In the genomic region with DNA sequence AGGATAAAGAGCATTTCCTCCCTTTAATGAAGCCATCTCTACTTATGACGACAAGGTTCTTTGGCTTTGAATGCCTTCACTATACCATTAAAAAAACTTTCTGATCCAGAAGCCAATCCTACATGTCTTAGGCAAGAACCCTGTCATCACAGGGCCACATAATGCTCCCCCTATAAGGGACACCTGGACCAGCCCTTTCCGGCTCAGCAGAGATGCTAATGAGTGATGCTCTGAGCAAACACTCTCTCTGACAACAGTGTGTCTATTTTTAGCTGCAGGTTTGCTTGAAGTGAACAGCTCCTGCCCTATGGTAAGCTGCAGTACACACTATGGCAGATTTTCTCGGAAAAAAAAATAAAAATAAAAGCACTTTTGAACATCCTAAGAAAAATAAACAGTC, we compare ENCODE assay signal across 12 mouse cellular contexts. TPM values are rescaled to one million over a fixed set of nuclear protein-coding genes. Genes with fewer than 3 reads are reported as not detected.
DNase-seq lines count a peak whose midpoint lies in the region; ATAC-seq and TF ChIP-seq lines count a peak whose summit lies in the region.
"Had no signal": no experiment of that assay in that cellular context is flagged by ENCODE, and none has a peak within 500 bp of the region (broad histone marks: within the 10 kb centered on the region; RNA-seq: fewer than 3 reads in every experiment).

No protein-coding gene starts in this region.

- no peak overlapping the region for H3K27ac ChIP-seq in heart, embryonic 13.5 days (replicated peaks)
- no peak overlapping the region for H3K27ac ChIP-seq in forebrain, embryonic 14.5 days (ENCODE audit: low read depth, low read length)
- H3K27ac ChIP-seq in midbrain, embryonic 15.5 days: peak overlapping the region; percentile 68
- no peak overlapping the region for H3K27ac ChIP-seq in kidney, adult 2 months (ENCODE audit: insufficient read depth, low read depth, low read length)
- no peak overlapping the region for H3K27ac ChIP-seq in stomach, postnatal 0 days (replicated peaks)
- H3K27ac ChIP-seq: embryonic facial prominence, embryonic 15.5 days; kidney, postnatal 0 days; liver, embryonic 15.5 days had no signal

- no peak for TF ChIP-seq CTCF in kidney, adult 2 months (conservative IDR thresholded peaks at IDR 0.05; ENCODE audit: insufficient read depth, insufficient read length, low read depth, low read length)
- TF ChIP-seq CTCF in stomach, postnatal 0 days (IDR thresholded peaks at IDR 0.05; ENCODE audit: low read depth): no peak

- no peak overlapping the region for H3K9ac ChIP-seq in heart, embryonic 13.5 days
- peak overlapping the region; percentile 21; the same call in 1 of the 2 replicates for H3K9ac ChIP-seq in forebrain, embryonic 14.5 days (ENCODE audit: low read length)
- peak overlapping the region; percentile 44 for H3K9ac ChIP-seq in midbrain, embryonic 15.5 days
- H3K9ac ChIP-seq in stomach, postnatal 0 days (ENCODE audit: low read length): no peak overlapping the region
- H3K9ac ChIP-seq: embryonic facial prominence, embryonic 15.5 days; liver, embryonic 15.5 days had no signal

- TF ChIP-seq POLR2A in kidney, adult 2 months (IDR thresholded peaks at IDR 0.05; ENCODE audit: low read depth, low read length): no peak

- peaks cover 53% of the 10 kb centered on the region for H3K4me1 ChIP-seq in heart, embryonic 13.5 days
- peaks cover 12% of the 10 kb centered on the region; the same call in 1 of the 2 replicates for H3K4me1 ChIP-seq in forebrain, embryonic 14.5 days (ENCODE audit: control insufficient read depth, insufficient read depth, low read length)
- H3K4me1 ChIP-seq in midbrain, embryonic 15.5 days: peaks cover 39% of the 10 kb centered on the region
- H3K4me1 ChIP-seq in kidney, adult 2 months (ENCODE audit: control insufficient read depth, insufficient read depth, low read length): no peaks in the 10 kb centered on the region
- H3K4me1 ChIP-seq in stomach, postnatal 0 days (replicated peaks; ENCODE audit: control insufficient read depth, insufficient read depth): no peaks in the 10 kb centered on the region

- H3K27me3 ChIP-seq in heart, embryonic 13.5 days (replicated peaks): no peaks in the 10 kb centered on the region
- no peaks in the 10 kb centered on the region for H3K27me3 ChIP-seq in forebrain, embryonic 14.5 days (replicated peaks; ENCODE audit: control insufficient read depth, insufficient read depth, low read length)
- H3K27me3 ChIP-seq in midbrain, embryonic 15.5 days (replicated peaks): no peaks in the 10 kb centered on the region
- no peaks in the 10 kb centered on the region for H3K27me3 ChIP-seq in kidney, adult 2 months (replicated peaks; ENCODE audit: control insufficient read depth, insufficient read depth, low read length)
- no peaks in the 10 kb centered on the region for H3K27me3 ChIP-seq in stomach, postnatal 0 days (ENCODE audit: control insufficient read depth, insufficient read depth, low read length)
- H3K27me3 ChIP-seq: embryonic facial prominence, embryonic 15.5 days; liver, embryonic 15.5 days had no signal

- H3K9me3 ChIP-seq in heart, embryonic 13.5 days: no peaks in the 10 kb centered on the region
- no peaks in the 10 kb centered on the region for H3K9me3 ChIP-seq in forebrain, embryonic 14.5 days (replicated peaks; ENCODE audit: control insufficient read depth, low read length)
- no peaks in the 10 kb centered on the region for H3K9me3 ChIP-seq in midbrain, embryonic 15.5 days
- H3K9me3 ChIP-seq in stomach, postnatal 0 days (ENCODE audit: control insufficient read depth, low read length): no peaks in the 10 kb centered on the region
- H3K9me3 ChIP-seq: embryonic facial prominence, embryonic 15.5 days; liver, embryonic 15.5 days had no signal

- peak overlapping the region; percentile 9; the same call in 1 of the 2 replicates for H3K4me2 ChIP-seq in heart, embryonic 13.5 days
- peak overlapping the region; percentile 39 for H3K4me2 ChIP-seq in forebrain, embryonic 14.5 days (ENCODE audit: low read length)
- peak overlapping the region; percentile 48 for H3K4me2 ChIP-seq in midbrain, embryonic 15.5 days
- H3K4me2 ChIP-seq in stomach, postnatal 0 days (replicated peaks; ENCODE audit: low read depth): no peak overlapping the region
- H3K4me2 ChIP-seq: embryonic facial prominence, embryonic 15.5 days had no signal

- TF ChIP-seq EP300 in stomach, postnatal 0 days (optimal IDR thresholded peaks at IDR 0.05): no peak

- no peak for ATAC-seq in heart, embryonic 13.5 days (ENCODE audit: extremely low read depth, insufficient number of reproducible peaks, low FRiP score, low TSS enrichment)
- ATAC-seq in forebrain, embryonic 14.5 days: peak; percentile 50; the same call in 1 of the 2 replicates
- ATAC-seq in midbrain, embryonic 15.5 days (replicated peaks): peak; percentile 84
- ATAC-seq in stomach, postnatal 0 days (ENCODE audit: low FRiP score, low TSS enrichment): no peak

- H3K36me3 ChIP-seq in heart, embryonic 13.5 days: no peaks in the 10 kb centered on the region
- H3K36me3 ChIP-seq in forebrain, embryonic 14.5 days (ENCODE audit: control insufficient read depth, insufficient read depth, low read length): peaks cover 5% of the 10 kb centered on the region; the same call in 1 of the 2 replicates
- H3K36me3 ChIP-seq in midbrain, embryonic 15.5 days (replicated peaks): no peaks in the 10 kb centered on the region
- no peaks in the 10 kb centered on the region for H3K36me3 ChIP-seq in kidney, adult 2 months (ENCODE audit: control insufficient read depth, insufficient read depth, low read length)
- no peaks in the 10 kb centered on the region for H3K36me3 ChIP-seq in stomach, postnatal 0 days (ENCODE audit: control insufficient read depth, insufficient read depth, low read length)
- H3K36me3 ChIP-seq: embryonic facial prominence, embryonic 15.5 days; liver, embryonic 15.5 days had no signal

- 45% methylated on average over 3 of the region's 3 CpGs for WGBS in heart, embryonic 13.5 days
- WGBS in forebrain, embryonic 14.5 days: 58% methylated on average over 3 of the region's 3 CpGs
- WGBS in midbrain, embryonic 15.5 days: 37% methylated on average over 3 of the region's 3 CpGs
- 79% methylated on average over 3 of the region's 3 CpGs for WGBS in kidney, adult 2 months
- 74% methylated on average over 3 of the region's 3 CpGs for WGBS in stomach, postnatal 0 days

- DNase-seq in heart, adult 8-10 months (ENCODE audit: low spot score): no peak
- peak; percentile 37 for DNase-seq in R1 (ENCODE audit: low read depth, low spot score)
- peak; percentile 64 for DNase-seq in forebrain, embryonic 14.5 days (ENCODE audit: low spot score)
- DNase-seq in adrenal gland, postnatal 36 days: no peak
- no peak for DNase-seq in kidney, adult 2 months
- no peak for DNase-seq in stomach, postnatal 0 days (ENCODE audit: low spot score)
- DNase-seq: adrenal gland, postnatal 10 days had no signal

- H3K4me3 ChIP-seq in heart, embryonic 13.5 days: no peak overlapping the region
- H3K4me3 ChIP-seq in forebrain, embryonic 14.5 days (ENCODE audit: low read depth, low read length): peak overlapping the region; percentile 5
- peak overlapping the region; percentile 37 for H3K4me3 ChIP-seq in midbrain, embryonic 15.5 days
- H3K4me3 ChIP-seq in kidney, adult 2 months (ENCODE audit: insufficient read depth, low read depth, low read length): no peak overlapping the region
- H3K4me3 ChIP-seq in stomach, postnatal 0 days (ENCODE audit: low read depth, low read length): no peak overlapping the region
- H3K4me3 ChIP-seq: embryonic facial prominence, embryonic 15.5 days; liver, embryonic 15.5 days had no signal

RNA-seq across cellular contexts. Expression of gene Prkacb, which starts 43.9 kb away (rescaled TPM):
- polyA plus RNA-seq in heart, embryonic 13.5 days (2015; fragmentation: Nextera tagmentation; extraction: Ambion mirVana): 45.1 and 45.2 TPM in 2 replicates
- total RNA-seq in heart, adult 8-10 months (2022): 10 to 100 TPM; 55.5 to 64.9 (median 61.1) TPM
- 115 and 159 TPM in 2 replicates for polyA plus RNA-seq in forebrain, embryonic 14.5 days (2014; fragmentation: Nextera tagmentation; extraction: Ambion mirVana)
- 188 and 194 TPM in 2 replicates for polyA plus RNA-seq in midbrain, embryonic 15.5 days (2015; fragmentation: Nextera tagmentation; extraction: Ambion mirVana)
- 100 to 1,000 TPM; 109 to 117 TPM for total RNA-seq in adrenal gland, postnatal 36 days (2021)
- polyA plus RNA-seq in kidney, adult 2 months (2012; rRNA removed): 20.6 and 23.3 TPM in 2 replicates
- polyA plus RNA-seq in stomach, postnatal 0 days (2015; fragmentation: Nextera tagmentation; extraction: Ambion mirVana): 27.8 and 28.8 TPM in 2 replicates

Comparison
In these comparisons a context has a peak if more than half of its experiments do, and no peak if none do; other contexts are left out.
1. ATAC-seq: peak in forebrain, embryonic 14.5 days (single experiment) and midbrain, embryonic 15.5 days (single experiment); none in heart, embryonic 13.5 days (single experiment) and stomach, postnatal 0 days (single experiment).
2. H3K4me3 ChIP-seq: peak in forebrain, embryonic 14.5 days (single experiment) and midbrain, embryonic 15.5 days (single experiment); none in heart, embryonic 13.5 days (single experiment), kidney, adult 2 months (single experiment) and stomach, postnatal 0 days (single experiment).
3. H3K9ac ChIP-seq: peak in forebrain, embryonic 14.5 days (single experiment) and midbrain, embryonic 15.5 days (single experiment); none in heart, embryonic 13.5 days (single experiment) and stomach, postnatal 0 days (single experiment).
4. DNase-seq: peak in R1 (single experiment) and forebrain, embryonic 14.5 days (single experiment); none in heart, adult 8-10 months (single experiment), adrenal gland, postnatal 36 days (0 of 2), kidney, adult 2 months (single experiment) and stomach, postnatal 0 days (single experiment).